Mouse (Mus musculus) kidney, embryonic 15.5 days (tissue): ENCODE measurements at regions not wholly inside any gene's neighbourhood (a gene's known extent, or its start where the extent isn't known, plus 50 kb on each side); places are given as distances from the start of the nearest gene placed in this dataset.

Experiments
- ATAC-seq: fragments of 200-750 bp; cut with Nextera tagmentation; replicated peaks from 2 replicates; pipeline ENCODE4 v1.8.0; 2017; ENCODE audit warnings: moderate TSS enrichment; ENCODE audit not compliant: low FRiP score
- H3K27ac ChIP-seq: fragments of 300-500 bp; sonication (generic); 2 replicates; pipeline ENCODE4 v1.5.1; 2015; ENCODE audit warnings: mild to moderate bottlenecking, inconsistent platforms
- H3K27me3 ChIP-seq: fragments of 300-500 bp; sonication (generic); 2 replicates; pipeline ENCODE4 v1.6.1; 2015; ENCODE audit warnings: inconsistent platforms
- H3K36me3 ChIP-seq: fragments of 300-500 bp; sonication (generic); 2 replicates; pipeline ENCODE4 v1.6.1; 2015; ENCODE audit warnings: inconsistent platforms
- H3K4me1 ChIP-seq: fragments of 300-500 bp; sonication (generic); 2 replicates; pipeline ENCODE4 v1.6.1; 2015; ENCODE audit warnings: inconsistent platforms
- H3K4me2 ChIP-seq: fragments of 300-500 bp; sonication (generic); 2 replicates; pipeline ENCODE4 v1.6.1; 2015; ENCODE audit warnings: moderate library complexity, mild to moderate bottlenecking, inconsistent platforms
- H3K4me3 ChIP-seq: fragments of 300-500 bp; sonication (generic); replicated peaks from 2 replicates; pipeline ENCODE4 v1.5.1; 2015; ENCODE audit warnings: mild to moderate bottlenecking, inconsistent platforms
- H3K9ac ChIP-seq: fragments of 300-500 bp; sonication (generic); 2 replicates; pipeline ENCODE4 v1.6.1; 2015; ENCODE audit warnings: mild to moderate bottlenecking, inconsistent platforms
- H3K9me3 ChIP-seq: fragments of 300-500 bp; sonication (generic); replicated peaks from 2 replicates; pipeline ENCODE4 v1.6.1; 2016; ENCODE audit warnings: inconsistent platforms
- WGBS: fragments of 180-500 bp; shearing (Covaris S2); methylation state at CpG from one replicate; pipeline ENCODE4 v1.1.7; 2015; ENCODE audit warnings: mixed read lengths; 5-methylcytosine and 5-hydroxymethylcytosine counted together

- no peaks in the 10 kb centered on the region for H3K4me1 ChIP-seq
- H3K4me2 ChIP-seq = no peak overlapping the region
- H3K9ac ChIP-seq = no peak overlapping the region
- 74% methylated on average over 15 of the region's 15 CpGs for WGBS
- no peak overlapping the region for H3K27ac ChIP-seq
- ATAC-seq = no peak
- H3K36me3 ChIP-seq = no peaks in the 10 kb centered on the region
- no peak overlapping the region for H3K4me3 ChIP-seq
- H3K27me3 ChIP-seq = peaks cover 67% of the 10 kb centered on the region
- no peaks in the 10 kb centered on the region for H3K9me3 ChIP-seq
Observed at GRCm38 (mm10) chr11:71976724-71977481, 60.4 kb downstream of the Aipl1 start.

- peaks cover 40% of the 10 kb centered on the region for H3K27me3 ChIP-seq
- no peak overlapping the region for H3K9ac ChIP-seq
- no peak overlapping the region for H3K27ac ChIP-seq
- H3K4me2 ChIP-seq = no peak overlapping the region
- no peaks in the 10 kb centered on the region for H3K9me3 ChIP-seq
- WGBS = 71% methylated on average over 5 of the region's 5 CpGs
- no peak overlapping the region for H3K4me3 ChIP-seq
- ATAC-seq = no peak
- no peaks in the 10 kb centered on the region for H3K36me3 ChIP-seq
- 0 out of 2 replicates have a peak, but pooled peaks cover 3% of the 10 kb centered on the region for H3K4me1 ChIP-seq
Observed at GRCm38 (mm10) chr11:71971351-71971750, 66.0 kb downstream of the Aipl1 start.

- no peak overlapping the region for H3K9ac ChIP-seq
- H3K36me3 ChIP-seq = no peaks in the 10 kb centered on the region
- no peak overlapping the region for H3K27ac ChIP-seq
- no peaks in the 10 kb centered on the region for H3K4me1 ChIP-seq
- no peak overlapping the region for H3K4me2 ChIP-seq
- 0 out of 2 replicates have a peak, but pooled peaks cover 2% of the 10 kb centered on the region for H3K27me3 ChIP-seq
- no peaks in the 10 kb centered on the region for H3K9me3 ChIP-seq
- no peak for ATAC-seq
- no peak overlapping the region for H3K4me3 ChIP-seq
- WGBS = 87% methylated on average over 3 of the region's 3 CpGs
Observed at GRCm38 (mm10) chr11:71962306-71962705, 75.0 kb downstream of the Aipl1 start.

GRCm38 (mm10) chr11:71952533-71952932 is 84.8 kb downstream of the Aipl1 start:
- Histone ChIP-seq H3K27ac (no peak overlapping the region), H3K9me3 (no peaks in the 10 kb centered on the region), H3K4me3 (no peak overlapping the region), H3K4me1 (no peaks in the 10 kb centered on the region), H3K4me2 (no peak overlapping the region), H3K36me3 (no peaks in the 10 kb centered on the region), H3K9ac (no peak overlapping the region), H3K27me3 (no peaks in the 10 kb centered on the region)
- WGBS = 79% methylated on average over 2 of the region's 2 CpGs
- ATAC-seq = no peak

GRCm38 (mm10) chr11:71947161-71947560 is 90.1 kb downstream of the Aipl1 start:
- Histone ChIP-seq H3K9me3 (no peaks in the 10 kb centered on the region), H3K4me2 (no peak overlapping the region), H3K9ac (no peak overlapping the region), H3K27me3 (peaks cover 8% of the 10 kb centered on the region), H3K4me1 (no peaks in the 10 kb centered on the region), H3K36me3 (no peaks in the 10 kb centered on the region), H3K27ac (no peak overlapping the region), H3K4me3 (no peak overlapping the region)
- ATAC-seq = no peak
- 84% methylated on average over 5 of the region's 5 CpGs for WGBS

GRCm38 (mm10) chr11:71945098-71945413 is 92.3 kb downstream of the Aipl1 start:
- no peaks in the 10 kb centered on the region for H3K36me3 ChIP-seq
- H3K27ac ChIP-seq = no peak overlapping the region
- no peak for ATAC-seq
- no peak overlapping the region for H3K9ac ChIP-seq
- H3K4me2 ChIP-seq = no peak overlapping the region
- peaks cover 8% of the 10 kb centered on the region for H3K27me3 ChIP-seq
- no peak overlapping the region for H3K4me3 ChIP-seq
- H3K9me3 ChIP-seq = no peaks in the 10 kb centered on the region
- no peaks in the 10 kb centered on the region for H3K4me1 ChIP-seq

GRCm38 (mm10) chr11:71944398-71945097 is 92.8 kb downstream of the Aipl1 start:
- Histone ChIP-seq H3K36me3 (no peaks in the 10 kb centered on the region), H3K9me3 (no peaks in the 10 kb centered on the region), H3K4me2 (no peak overlapping the region), H3K4me1 (no peaks in the 10 kb centered on the region), H3K27ac (no peak overlapping the region), H3K4me3 (no peak overlapping the region), H3K27me3 (peaks cover 8% of the 10 kb centered on the region), H3K9ac (no peak overlapping the region)
- 46% methylated on average over 9 of the region's 9 CpGs for WGBS
- ATAC-seq = no peak

- H3K4me1 ChIP-seq = no peaks in the 10 kb centered on the region
- no peak overlapping the region for H3K4me3 ChIP-seq
- H3K9me3 ChIP-seq = no peaks in the 10 kb centered on the region
- H3K4me2 ChIP-seq = no peak overlapping the region
- H3K9ac ChIP-seq = no peak overlapping the region
- H3K36me3 ChIP-seq = no peaks in the 10 kb centered on the region
- H3K27me3 ChIP-seq = peaks cover 8% of the 10 kb centered on the region
- ATAC-seq = no peak
- no peak overlapping the region for H3K27ac ChIP-seq
- whole genome bisulfite sequencing = 17% methylated on average over 3 of the region's 3 CpGs
Observed at GRCm38 (mm10) chr11:71943512-71943911, 93.8 kb downstream of the Aipl1 start.

GRCm38 (mm10) chr11:71939066-71939465 is 98.2 kb downstream of the Aipl1 start:
- H3K9me3 ChIP-seq = no peaks in the 10 kb centered on the region
- H3K36me3 ChIP-seq = no peaks in the 10 kb centered on the region
- 61% methylated on average over 6 of the region's 6 CpGs for WGBS
- no peak overlapping the region for H3K4me2 ChIP-seq
- no peak overlapping the region for H3K27ac ChIP-seq
- no peak overlapping the region for H3K4me3 ChIP-seq
- no peak for ATAC-seq
- no peaks in the 10 kb centered on the region for H3K4me1 ChIP-seq
- H3K27me3 ChIP-seq = peaks cover 8% of the 10 kb centered on the region
- H3K9ac ChIP-seq = no peak overlapping the region

- Histone ChIP-seq H3K4me3 (no peak overlapping the region), H3K4me1 (no peaks in the 10 kb centered on the region), H3K27me3 (no peaks in the 10 kb centered on the region), H3K27ac (no peak overlapping the region), H3K9me3 (no peaks in the 10 kb centered on the region), H3K4me2 (no peak overlapping the region), H3K36me3 (no peaks in the 10 kb centered on the region), H3K9ac (no peak overlapping the region)
- WGBS = 40% methylated on average over 6 of the region's 6 CpGs
- no peak for ATAC-seq
Observed at GRCm38 (mm10) chr11:71937108-71937507, 100.2 kb downstream of the Aipl1 start.

- H3K27ac ChIP-seq = no peak overlapping the region
- H3K9me3 ChIP-seq = no peaks in the 10 kb centered on the region
- WGBS = 64% methylated on average over 7 of the region's 7 CpGs
- H3K4me2 ChIP-seq = no peak overlapping the region
- ATAC-seq = no peak
- H3K36me3 ChIP-seq = no peaks in the 10 kb centered on the region
- H3K4me3 ChIP-seq = no peak overlapping the region
- no peak overlapping the region for H3K9ac ChIP-seq
- H3K27me3 ChIP-seq = no peaks in the 10 kb centered on the region
- H3K4me1 ChIP-seq = no peaks in the 10 kb centered on the region
Observed at GRCm38 (mm10) chr11:71929716-71930488, 107.4 kb downstream of the Aipl1 start.

- H3K4me3 ChIP-seq = no peak overlapping the region
- no peaks in the 10 kb centered on the region for H3K4me1 ChIP-seq
- H3K4me2 ChIP-seq = no peak overlapping the region
- no peaks in the 10 kb centered on the region for H3K36me3 ChIP-seq
- 38% methylated on average over 5 of the region's 5 CpGs for WGBS
- H3K27me3 ChIP-seq = no peaks in the 10 kb centered on the region
- H3K9me3 ChIP-seq = no peaks in the 10 kb centered on the region
- ATAC-seq = no peak
- no peak overlapping the region for H3K27ac ChIP-seq
- no peak overlapping the region for H3K9ac ChIP-seq
Observed at GRCm38 (mm10) chr11:71914665-71915064, 122.6 kb downstream of the Aipl1 start.
